Mouse (Mus musculus): Measurements from ENCODE around the gene Cachd1. TPM values are rescaled to one million over a fixed set of nuclear protein-coding genes. Genes with fewer than 3 reads are reported as not detected.

The Cachd1 gene
- total and polyA plus RNA-seq, 2 experiments, result 0.46 to 1.1 TPM

GRCm38 (mm10) chr4:100911658-100912057 lies 135.2 kb downstream of the Cachd1 start:
- 11% methylated on average over 3 of the region's 3 CpGs for WGBS
- Histone ChIP-seq H3K9ac (ENCODE audit: low read depth, low read length) (no peak overlapping the region), H3K27ac (replicated peaks; ENCODE audit: insufficient read depth, low read depth, low read length) (no peak overlapping the region), H3K4me3 (ENCODE audit: insufficient read depth, low read depth, low read length) (no peak overlapping the region), H3K36me3 (ENCODE audit: control insufficient read depth, insufficient read depth, low read length) (no peaks in the 10 kb centered on the region), H3K79me2 (ENCODE audit: control insufficient read depth, insufficient read depth, low read length) (no peaks in the 10 kb centered on the region), H3K27me3 (ENCODE audit: control insufficient read depth, insufficient read depth, low read length) (no peaks in the 10 kb centered on the region), H3K4me1 (ENCODE audit: control insufficient read depth, insufficient read depth, low read length) (peaks cover 4% of the 10 kb centered on the region; the same call in 1 of the 2 replicates)
- TF ChIP-seq POLR2A (IDR thresholded peaks at IDR 0.05; ENCODE audit: extremely low read depth, insufficient read depth, low read length), result no peak
- no peak for TF ChIP-seq CTCF (IDR thresholded peaks at IDR 0.05; ENCODE audit: low read depth, low read length)
- peak; percentile 40 for DNase-seq (ENCODE audit: extremely low read depth, low read depth, low spot score)

DNA sequence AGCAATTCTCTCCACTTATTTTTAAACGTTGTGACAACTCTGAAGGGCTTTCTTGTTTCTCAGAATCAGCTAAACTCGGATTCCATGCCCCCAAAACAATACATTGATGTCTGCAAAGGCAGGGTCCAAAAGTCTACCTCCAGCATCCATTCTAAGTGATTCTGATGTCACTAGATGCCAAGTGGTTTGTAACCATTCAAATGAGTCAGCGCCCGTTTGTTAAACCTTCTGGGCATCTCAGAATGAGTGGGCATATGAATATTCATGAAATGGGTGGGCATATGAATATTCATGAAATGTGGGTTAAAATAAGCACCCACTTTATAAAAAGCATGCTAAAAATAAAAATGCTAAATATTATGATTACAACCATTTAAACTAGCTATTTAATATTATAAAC lies 137.2 kb downstream of the Cachd1 start:
- Histone ChIP-seq H3K4me1 (ENCODE audit: control insufficient read depth, insufficient read depth, low read length) (peaks cover 4% of the 10 kb centered on the region; the same call in 1 of the 2 replicates), H3K27ac (replicated peaks; ENCODE audit: insufficient read depth, low read depth, low read length) (no peak overlapping the region), H3K27me3 (ENCODE audit: control insufficient read depth, insufficient read depth, low read length) (no peaks in the 10 kb centered on the region), H3K4me3 (ENCODE audit: insufficient read depth, low read depth, low read length) (no peak overlapping the region), H3K36me3 (ENCODE audit: control insufficient read depth, insufficient read depth, low read length) (no peaks in the 10 kb centered on the region), H3K9ac (ENCODE audit: low read depth, low read length) (no peak overlapping the region), H3K79me2 (ENCODE audit: control insufficient read depth, insufficient read depth, low read length) (no peaks in the 10 kb centered on the region)
- WGBS, result 77% methylated on average over 4 of the region's 4 CpGs
- no peak for DNase-seq (ENCODE audit: extremely low read depth, low read depth, low spot score)
- TF ChIP-seq POLR2A (IDR thresholded peaks at IDR 0.05; ENCODE audit: extremely low read depth, insufficient read depth, low read length) (no peak), CTCF (IDR thresholded peaks at IDR 0.05; ENCODE audit: low read depth, low read length) (no peak)

GRCm38 (mm10) chr4:100914532-100914931 lies 138.1 kb downstream of the Cachd1 start:
- WGBS, result 30% methylated on average over 3 of the region's 3 CpGs
- Histone ChIP-seq H3K4me3 (ENCODE audit: insufficient read depth, low read depth, low read length) (no peak overlapping the region), H3K36me3 (ENCODE audit: control insufficient read depth, insufficient read depth, low read length) (no peaks in the 10 kb centered on the region), H3K79me2 (ENCODE audit: control insufficient read depth, insufficient read depth, low read length) (no peaks in the 10 kb centered on the region), H3K4me1 (ENCODE audit: control insufficient read depth, insufficient read depth, low read length) (peaks cover 4% of the 10 kb centered on the region; the same call in 1 of the 2 replicates), H3K27me3 (ENCODE audit: control insufficient read depth, insufficient read depth, low read length) (no peaks in the 10 kb centered on the region), H3K27ac (replicated peaks; ENCODE audit: insufficient read depth, low read depth, low read length) (no peak overlapping the region), H3K9ac (ENCODE audit: low read depth, low read length) (no peak overlapping the region)
- TF ChIP-seq POLR2A (IDR thresholded peaks at IDR 0.05; ENCODE audit: extremely low read depth, insufficient read depth, low read length), result no peak
- no peak for TF ChIP-seq CTCF (IDR thresholded peaks at IDR 0.05; ENCODE audit: low read depth, low read length)
- peak; percentile 36 for DNase-seq (ENCODE audit: extremely low read depth, low read depth, low spot score)

- Histone ChIP-seq H3K79me2 (ENCODE audit: control insufficient read depth, insufficient read depth, low read length) (no peaks in the 10 kb centered on the region), H3K36me3 (ENCODE audit: control insufficient read depth, insufficient read depth, low read length) (no peaks in the 10 kb centered on the region), H3K4me3 (ENCODE audit: insufficient read depth, low read depth, low read length) (no peak overlapping the region), H3K27me3 (ENCODE audit: control insufficient read depth, insufficient read depth, low read length) (no peaks in the 10 kb centered on the region), H3K4me1 (ENCODE audit: control insufficient read depth, insufficient read depth, low read length) (peaks cover 2% of the 10 kb centered on the region; the same call in 1 of the 2 replicates), H3K9ac (ENCODE audit: low read depth, low read length) (no peak overlapping the region), H3K27ac (replicated peaks; ENCODE audit: insufficient read depth, low read depth, low read length) (no peak overlapping the region)
- no peak for TF ChIP-seq POLR2A (IDR thresholded peaks at IDR 0.05; ENCODE audit: extremely low read depth, insufficient read depth, low read length)
- no peak for TF ChIP-seq CTCF (IDR thresholded peaks at IDR 0.05; ENCODE audit: low read depth, low read length)
- 84% methylated on average over 2 of the region's 2 CpGs for WGBS
- peak; percentile 2 for DNase-seq (ENCODE audit: extremely low read depth, low read depth, low spot score)
Observed at GRCm38 (mm10) chr4:100915093-100915492, 138.6 kb downstream of the Cachd1 start.

- Histone ChIP-seq H3K4me3 (ENCODE audit: insufficient read depth, low read depth, low read length) (no peak overlapping the region), H3K79me2 (ENCODE audit: control insufficient read depth, insufficient read depth, low read length) (no peaks in the 10 kb centered on the region), H3K27me3 (ENCODE audit: control insufficient read depth, insufficient read depth, low read length) (no peaks in the 10 kb centered on the region), H3K9ac (ENCODE audit: low read depth, low read length) (no peak overlapping the region), H3K27ac (replicated peaks; ENCODE audit: insufficient read depth, low read depth, low read length) (no peak overlapping the region), H3K4me1 (ENCODE audit: control insufficient read depth, insufficient read depth, low read length) (no peaks in the 10 kb centered on the region), H3K36me3 (ENCODE audit: control insufficient read depth, insufficient read depth, low read length) (no peaks in the 10 kb centered on the region)
- TF ChIP-seq CTCF (IDR thresholded peaks at IDR 0.05; ENCODE audit: low read depth, low read length) (no peak), POLR2A (IDR thresholded peaks at IDR 0.05; ENCODE audit: extremely low read depth, insufficient read depth, low read length) (no peak)
- 93% methylated on average over 1 of the region's 1 CpGs for WGBS
- no peak for DNase-seq (ENCODE audit: extremely low read depth, low read depth, low spot score)
Observed at GRCm38 (mm10) chr4:100917511-100917910, 141.0 kb downstream of the Cachd1 start.

GRCm38 (mm10) chr4:100920413-100920812 lies 143.9 kb downstream of the Cachd1 start:
- no peak for DNase-seq (ENCODE audit: extremely low read depth, low read depth, low spot score)
- WGBS, result 79% methylated on average over 1 of the region's 1 CpGs
- Histone ChIP-seq H3K27me3 (ENCODE audit: control insufficient read depth, insufficient read depth, low read length) (no peaks in the 10 kb centered on the region), H3K9ac (ENCODE audit: low read depth, low read length) (no peak overlapping the region), H3K36me3 (ENCODE audit: control insufficient read depth, insufficient read depth, low read length) (no peaks in the 10 kb centered on the region), H3K4me1 (ENCODE audit: control insufficient read depth, insufficient read depth, low read length) (no peaks in the 10 kb centered on the region), H3K4me3 (ENCODE audit: insufficient read depth, low read depth, low read length) (no peak overlapping the region), H3K27ac (replicated peaks; ENCODE audit: insufficient read depth, low read depth, low read length) (no peak overlapping the region), H3K79me2 (ENCODE audit: control insufficient read depth, insufficient read depth, low read length) (no peaks in the 10 kb centered on the region)
- TF ChIP-seq POLR2A (IDR thresholded peaks at IDR 0.05; ENCODE audit: extremely low read depth, insufficient read depth, low read length), result no peak
